Mouse (Mus musculus) ovary, postnatal 36 days (tissue): ENCODE measurements around the gene Pim3.

Experiments used
- DNase-seq: peaks from one replicate; pipeline ENCODE4 v3.0.0; 2022; ENCODE audit warnings: low spot score, mixed read lengths

Gene Pim3

GRCm38 (mm10) chr15:88858141-88858541 is 3.8 kb upstream of the Pim3 start:
- peak; percentile 56 for DNase-seq

- DNase-seq = no peak
These were observed 3.3 kb upstream of the Pim3 start for GRCm38 (mm10) chr15:88858707-88859106.

GRCm38 (mm10) chr15:88859206-88859970 is 2.6 kb upstream of the Pim3 start:
- DNase-seq = peak; percentile 62

- DNase-seq = no peak
These were observed 1.2 kb upstream of the Pim3 start for GRCm38 (mm10) chr15:88860781-88861180.

GRCm38 (mm10) chr15:88862881-88863694 is 1.1 kb downstream of the Pim3 start:
- DNase-seq = peak; percentile 67

GRCm38 (mm10) chr15:88863695-88864231 is 1.8 kb downstream of the Pim3 start:
- peak; percentile 86 for DNase-seq

- DNase-seq = peak; percentile 35
These were observed 2.5 kb downstream of the Pim3 start for GRCm38 (mm10) chr15:88864270-88865030.

GRCm38 (mm10) chr15:88865061-88865460 is 3.1 kb downstream of the Pim3 start:
- DNase-seq = no peak

- DNase-seq = no peak
These were observed 4.1 kb downstream of the Pim3 start for GRCm38 (mm10) chr15:88865888-88866695.

- peak; percentile 34 for DNase-seq
These were observed 5.0 kb downstream of the Pim3 start for GRCm38 (mm10) chr15:88866934-88867356.

GRCm38 (mm10) chr15:88867368-88868023 is 5.5 kb downstream of the Pim3 start:
- peak; percentile 36 for DNase-seq

- no peak for DNase-seq
These were observed 6.2 kb downstream of the Pim3 start for GRCm38 (mm10) chr15:88868024-88868742.

GRCm38 (mm10) chr15:88870418-88871185 is 8.6 kb downstream of the Pim3 start:
- DNase-seq = peak; percentile 37

GRCm38 (mm10) chr15:88874061-88874460 is 12.1 kb downstream of the Pim3 start:
- DNase-seq = no peak

- no peak for DNase-seq
These were observed 12.5 kb downstream of the Pim3 start for GRCm38 (mm10) chr15:88874477-88874876.

GRCm38 (mm10) chr15:88875625-88876081 is 13.7 kb downstream of the Pim3 start:
- peak; percentile 55 for DNase-seq

- DNase-seq = peak; percentile 84
These were observed 14.4 kb downstream of the Pim3 start for GRCm38 (mm10) chr15:88876155-88877020.

- DNase-seq = no peak
These were observed 15.0 kb downstream of the Pim3 start for GRCm38 (mm10) chr15:88877021-88877400.
